Mouse (Mus musculus): Measurements from ENCODE around the gene Slc35c2. TPM values are rescaled to one million over a fixed set of nuclear protein-coding genes. Genes with fewer than 3 reads are reported as not detected.

The Slc35c2 gene
- polyA plus RNA-seq, 1 experiment from 2014 or later = 83.6 TPM

DNA sequence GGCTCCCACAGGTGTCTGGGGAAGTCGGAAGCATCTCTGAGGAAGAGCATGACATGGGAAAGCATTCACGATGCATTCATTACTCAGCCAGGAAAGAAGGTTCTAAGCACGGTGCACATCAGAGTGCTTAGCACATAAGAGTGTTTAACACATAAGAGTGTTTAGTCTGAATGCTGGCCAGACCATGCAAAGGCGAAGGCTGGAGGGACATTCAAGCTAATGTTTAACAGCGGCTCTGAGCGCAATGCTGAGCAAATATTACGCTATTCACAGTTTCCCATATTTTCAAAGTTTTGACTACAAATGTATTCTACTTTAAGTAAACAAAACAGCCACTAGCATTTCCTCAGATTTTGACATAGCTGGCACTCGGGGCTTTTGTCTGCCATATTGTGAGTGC is 17.8 kb upstream of the Slc35c2 start:
- Histone ChIP-seq H3K27ac (no peak overlapping the region), H3K4me2 (replicated peaks) (no peak overlapping the region), H3K36me3 (peaks cover 26% of the 10 kb centered on the region), H3K9ac (no peak overlapping the region), H3K4me1 (replicated peaks) (no peaks in the 10 kb centered on the region), H3K27me3 (replicated peaks) (no peaks in the 10 kb centered on the region), H3K9me3 (no peaks in the 10 kb centered on the region), H3K4me3 (replicated peaks) (no peak overlapping the region)
- WGBS = 77% methylated on average over 8 of the region's 8 CpGs
- no peak for ATAC-seq

DNA sequence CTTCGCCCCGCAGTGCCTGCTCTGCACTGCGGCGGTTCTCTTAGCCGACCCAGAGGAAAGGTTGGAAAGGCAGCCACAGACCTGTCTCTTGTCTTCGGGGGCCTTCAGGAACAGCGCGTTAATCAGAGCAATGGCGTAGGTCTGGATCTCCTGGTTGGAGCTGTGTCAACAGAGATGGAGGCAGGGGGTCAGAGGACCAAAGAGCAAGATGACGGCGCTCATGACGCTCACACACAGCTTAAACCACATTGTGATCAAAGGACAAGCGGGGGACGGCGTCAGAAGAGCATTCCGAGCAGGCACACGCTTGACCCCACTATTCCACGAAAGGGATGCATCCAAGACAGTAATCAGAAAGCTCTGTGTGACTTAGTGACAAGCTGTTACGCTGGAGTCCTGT is 17.1 kb upstream of the Slc35c2 start:
- no peak for ATAC-seq
- H3K9ac ChIP-seq = no peak overlapping the region
- no peaks in the 10 kb centered on the region for H3K9me3 ChIP-seq
- H3K4me2 ChIP-seq (replicated peaks) = no peak overlapping the region
- no peak overlapping the region for H3K27ac ChIP-seq
- WGBS = 87% methylated on average over 19 of the region's 19 CpGs
- H3K4me3 ChIP-seq (replicated peaks) = no peak overlapping the region
- H3K27me3 ChIP-seq (replicated peaks) = no peaks in the 10 kb centered on the region
- no peaks in the 10 kb centered on the region for H3K4me1 ChIP-seq (replicated peaks)
- peaks cover 26% of the 10 kb centered on the region for H3K36me3 ChIP-seq

DNA sequence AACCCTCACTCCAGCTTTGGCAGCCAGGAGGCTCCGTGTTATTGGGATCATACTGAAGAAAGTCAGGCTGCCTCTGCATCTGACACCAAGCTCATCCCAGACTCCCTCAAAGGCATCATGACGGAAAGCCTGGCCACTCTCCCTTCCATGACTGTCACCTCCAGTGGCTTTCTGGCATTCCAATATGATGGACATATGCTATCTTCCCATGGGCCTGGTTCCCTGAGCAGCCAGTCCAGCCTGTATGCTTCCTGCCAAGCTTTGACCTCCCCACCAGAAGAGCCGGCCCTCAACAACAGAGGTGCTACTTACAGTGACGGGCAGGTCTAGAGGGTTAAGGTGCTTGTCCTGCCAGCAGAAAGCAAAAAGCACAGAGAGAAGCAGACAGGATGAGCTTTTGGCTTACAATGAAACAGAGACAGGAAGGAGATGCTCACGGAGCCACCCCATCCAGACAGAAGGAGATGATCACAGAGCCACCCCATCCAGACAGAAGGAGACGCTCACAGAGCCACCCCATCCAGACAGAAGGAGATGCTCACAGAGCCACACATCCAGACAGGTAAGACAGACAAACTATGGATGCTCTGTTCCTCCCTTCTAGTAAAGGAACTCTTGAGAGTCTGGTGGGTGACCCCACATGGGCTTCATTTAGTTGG is 15.8 kb upstream of the Slc35c2 start:
- Histone ChIP-seq H3K9me3 (no peaks in the 10 kb centered on the region), H3K27ac (no peak overlapping the region), H3K4me2 (replicated peaks) (no peak overlapping the region), H3K9ac (no peak overlapping the region), H3K36me3 (peaks cover 22% of the 10 kb centered on the region), H3K27me3 (replicated peaks) (no peaks in the 10 kb centered on the region), H3K4me1 (replicated peaks) (no peaks in the 10 kb centered on the region), H3K4me3 (replicated peaks) (no peak overlapping the region)
- WGBS = 88% methylated on average over 6 of the region's 6 CpGs
- ATAC-seq = no peak

DNA sequence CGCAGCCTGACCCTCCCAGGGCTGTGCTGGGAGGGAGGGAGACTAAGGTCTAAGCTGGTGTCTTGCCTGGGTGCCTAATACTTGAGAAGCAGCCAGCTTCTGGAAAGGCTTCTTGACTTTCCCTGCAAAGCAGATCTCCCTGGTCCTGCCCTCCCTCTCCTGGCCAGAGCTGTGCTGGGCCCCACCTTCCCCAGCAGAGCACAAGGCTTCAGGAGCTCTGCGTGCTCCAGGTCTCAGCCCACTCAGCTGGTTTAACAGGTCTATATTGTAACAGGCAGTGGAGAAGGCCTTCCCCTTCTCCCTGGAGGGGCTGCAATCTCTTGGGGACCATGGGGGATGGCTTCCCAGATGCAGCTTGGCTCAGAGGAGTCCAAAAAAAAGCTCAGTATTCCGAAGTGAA is 13.7 kb upstream of the Slc35c2 start:
- 80% methylated on average over 3 of the region's 3 CpGs for WGBS
- H3K9me3 ChIP-seq = no peaks in the 10 kb centered on the region
- H3K36me3 ChIP-seq = peaks cover 36% of the 10 kb centered on the region
- H3K27me3 ChIP-seq (replicated peaks) = no peaks in the 10 kb centered on the region
- no peak overlapping the region for H3K4me3 ChIP-seq (replicated peaks)
- no peak for ATAC-seq
- no peaks in the 10 kb centered on the region for H3K4me1 ChIP-seq (replicated peaks)
- H3K4me2 ChIP-seq (replicated peaks) = no peak overlapping the region
- H3K9ac ChIP-seq = no peak overlapping the region
- no peak overlapping the region for H3K27ac ChIP-seq

DNA sequence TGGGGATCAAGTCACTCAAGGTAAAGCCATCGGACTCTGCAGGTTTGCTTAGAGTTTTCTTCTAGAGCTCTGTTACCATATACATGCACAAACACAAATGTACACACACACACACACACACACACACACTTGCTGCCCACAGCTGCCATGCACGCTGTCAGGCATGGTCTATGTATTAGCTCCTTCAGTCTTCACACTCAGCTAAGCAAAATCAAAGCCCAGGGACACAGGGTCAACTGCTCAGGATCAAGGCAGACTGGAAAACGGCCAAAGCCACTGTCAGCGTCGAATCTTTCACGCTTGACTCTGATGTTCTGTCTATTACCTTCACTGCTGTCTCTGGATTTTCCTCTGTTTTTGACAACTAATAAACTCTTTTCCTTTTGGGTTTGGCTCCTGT is 13.2 kb upstream of the Slc35c2 start:
- Histone ChIP-seq H3K9ac (no peak overlapping the region), H3K9me3 (no peaks in the 10 kb centered on the region), H3K4me2 (replicated peaks) (no peak overlapping the region), H3K4me1 (replicated peaks) (no peaks in the 10 kb centered on the region), H3K36me3 (peaks cover 41% of the 10 kb centered on the region), H3K27ac (no peak overlapping the region), H3K27me3 (replicated peaks) (no peaks in the 10 kb centered on the region), H3K4me3 (replicated peaks) (no peak overlapping the region)
- WGBS = 88% methylated on average over 6 of the region's 6 CpGs
- no peak for ATAC-seq

DNA sequence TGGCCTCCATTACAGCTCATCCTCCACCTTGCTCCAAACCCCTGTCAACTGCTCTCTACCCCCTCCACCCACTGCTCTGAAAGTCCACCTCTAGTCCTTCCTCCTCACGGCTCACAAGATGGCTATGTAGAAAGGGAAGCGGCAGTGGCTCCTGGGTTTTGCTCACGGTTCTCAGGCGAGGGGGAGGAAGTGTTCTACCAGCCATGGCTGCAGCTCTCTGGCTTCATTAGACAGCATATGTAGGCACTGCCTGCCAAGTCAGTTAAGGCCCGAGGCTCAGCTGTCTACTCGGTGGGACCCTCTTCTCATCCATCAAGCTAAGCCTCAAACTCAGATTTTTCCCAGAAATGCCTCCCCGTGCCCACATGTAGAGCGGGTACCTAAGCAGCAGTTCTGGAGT is 12.8 kb upstream of the Slc35c2 start:
- ATAC-seq = no peak
- Histone ChIP-seq H3K4me3 (replicated peaks) (no peak overlapping the region), H3K27ac (no peak overlapping the region), H3K4me2 (replicated peaks) (no peak overlapping the region), H3K4me1 (replicated peaks) (no peaks in the 10 kb centered on the region), H3K36me3 (peaks cover 44% of the 10 kb centered on the region), H3K9ac (no peak overlapping the region), H3K27me3 (replicated peaks) (no peaks in the 10 kb centered on the region), H3K9me3 (no peaks in the 10 kb centered on the region)
- 82% methylated on average over 8 of the region's 8 CpGs for WGBS

DNA sequence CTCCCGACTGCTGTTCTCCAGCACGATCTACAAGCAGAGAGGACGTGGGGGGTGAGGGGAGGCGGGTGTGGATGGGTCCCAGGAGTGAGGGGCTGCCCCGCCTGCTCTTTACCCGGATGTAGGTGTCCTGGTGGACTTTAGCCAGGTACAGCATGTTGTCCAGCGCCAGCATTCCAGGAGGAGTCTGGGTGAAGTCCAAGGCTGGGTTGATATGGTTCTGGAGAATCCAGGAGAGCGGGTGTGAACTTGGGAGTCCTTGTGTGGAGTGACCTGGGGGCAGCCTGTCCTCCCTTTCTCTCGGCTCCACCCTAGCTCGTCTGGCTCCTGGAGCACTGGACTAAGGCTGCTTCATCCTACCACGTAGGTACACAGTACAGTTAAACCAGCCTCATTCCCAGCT is 9.8 kb upstream of the Slc35c2 start:
- peak; percentile 68 for ATAC-seq
- no peak overlapping the region for H3K27ac ChIP-seq
- H3K4me2 ChIP-seq (replicated peaks) = no peak overlapping the region
- no peaks in the 10 kb centered on the region for H3K4me1 ChIP-seq (replicated peaks)
- no peak overlapping the region for H3K4me3 ChIP-seq (replicated peaks)
- peaks cover 38% of the 10 kb centered on the region for H3K36me3 ChIP-seq
- 84% methylated on average over 11 of the region's 11 CpGs for WGBS
- no peak overlapping the region for H3K9ac ChIP-seq
- H3K9me3 ChIP-seq = no peaks in the 10 kb centered on the region
- H3K27me3 ChIP-seq (replicated peaks) = no peaks in the 10 kb centered on the region

DNA sequence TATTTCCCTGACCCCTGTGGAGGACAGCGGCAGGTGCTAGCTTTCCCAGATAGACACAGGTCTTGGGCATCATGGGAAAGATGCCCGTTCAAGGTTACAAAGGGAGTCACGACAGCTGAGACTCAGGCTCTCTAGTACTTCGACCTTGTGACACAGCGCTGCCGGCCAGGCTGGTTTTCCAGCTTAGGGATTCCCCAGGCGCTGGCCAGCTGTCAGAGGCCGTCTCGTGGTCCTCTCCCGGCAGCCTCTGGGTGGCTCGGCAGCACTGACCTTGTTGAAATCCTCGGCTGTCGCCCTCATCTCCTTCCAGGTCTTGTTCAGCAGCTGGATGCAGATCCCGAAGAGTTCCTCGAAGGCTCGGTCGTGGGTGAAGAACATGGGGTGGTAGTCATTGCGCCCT is 8.9 kb upstream of the Slc35c2 start:
- H3K4me3 ChIP-seq (replicated peaks) = no peak overlapping the region
- no peak for ATAC-seq
- peaks cover 44% of the 10 kb centered on the region for H3K36me3 ChIP-seq
- H3K4me2 ChIP-seq (replicated peaks) = no peak overlapping the region
- H3K4me1 ChIP-seq (replicated peaks) = no peaks in the 10 kb centered on the region
- 86% methylated on average over 18 of the region's 18 CpGs for WGBS
- H3K27ac ChIP-seq = no peak overlapping the region
- no peaks in the 10 kb centered on the region for H3K27me3 ChIP-seq (replicated peaks)
- no peak overlapping the region for H3K9ac ChIP-seq
- no peaks in the 10 kb centered on the region for H3K9me3 ChIP-seq

DNA sequence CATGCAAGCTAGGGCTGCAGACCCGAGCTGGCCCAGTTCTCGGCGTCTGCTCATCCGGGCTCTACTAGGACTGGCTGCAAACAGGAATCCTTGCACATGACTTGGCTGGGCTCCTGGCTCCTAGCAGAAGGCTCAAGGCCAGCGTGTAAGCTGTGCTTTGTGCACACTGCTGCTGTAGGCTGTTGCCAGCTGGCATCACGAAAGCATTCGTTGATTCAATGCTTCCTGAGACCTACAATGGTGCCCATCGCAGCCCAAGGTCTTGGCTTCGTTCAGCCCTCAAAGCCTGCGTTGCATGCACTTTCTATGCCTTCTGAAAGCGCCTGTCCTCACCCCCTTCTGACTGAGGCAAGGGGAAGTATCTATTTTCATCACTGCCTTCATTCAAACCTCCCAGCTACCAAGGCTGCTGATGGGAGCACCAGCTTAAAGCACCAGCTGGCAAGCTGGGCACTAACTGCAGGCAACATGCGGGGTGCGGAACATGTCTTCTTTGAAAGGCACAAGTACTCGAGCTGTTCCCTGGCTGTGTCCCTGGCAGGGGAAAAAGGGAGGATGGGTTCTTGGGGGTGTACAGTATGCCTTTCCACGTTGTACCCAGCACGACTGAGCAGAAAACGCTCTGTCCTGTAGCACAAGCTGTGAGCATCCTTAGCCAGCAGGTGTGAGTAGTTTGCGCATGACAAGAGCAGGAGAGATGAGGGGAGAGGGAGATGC is 804 bp upstream of the Slc35c2 start:
- 0 out of 2 replicates have a peak, but pooled peaks have one; percentile 15 for ATAC-seq
- Histone ChIP-seq H3K9me3 (no peaks in the 10 kb centered on the region), H3K9ac (peak overlapping the region; percentile 81), H3K4me2 (replicated peaks) (peak overlapping the region; percentile 87), H3K4me3 (replicated peaks) (peak overlapping the region; percentile 86), H3K36me3 (peaks cover 19% of the 10 kb centered on the region), H3K4me1 (replicated peaks) (peaks cover 23% of the 10 kb centered on the region), H3K27me3 (replicated peaks) (no peaks in the 10 kb centered on the region), H3K27ac (peak overlapping the region; percentile 70)
- WGBS = 61% methylated on average over 18 of the region's 18 CpGs

DNA sequence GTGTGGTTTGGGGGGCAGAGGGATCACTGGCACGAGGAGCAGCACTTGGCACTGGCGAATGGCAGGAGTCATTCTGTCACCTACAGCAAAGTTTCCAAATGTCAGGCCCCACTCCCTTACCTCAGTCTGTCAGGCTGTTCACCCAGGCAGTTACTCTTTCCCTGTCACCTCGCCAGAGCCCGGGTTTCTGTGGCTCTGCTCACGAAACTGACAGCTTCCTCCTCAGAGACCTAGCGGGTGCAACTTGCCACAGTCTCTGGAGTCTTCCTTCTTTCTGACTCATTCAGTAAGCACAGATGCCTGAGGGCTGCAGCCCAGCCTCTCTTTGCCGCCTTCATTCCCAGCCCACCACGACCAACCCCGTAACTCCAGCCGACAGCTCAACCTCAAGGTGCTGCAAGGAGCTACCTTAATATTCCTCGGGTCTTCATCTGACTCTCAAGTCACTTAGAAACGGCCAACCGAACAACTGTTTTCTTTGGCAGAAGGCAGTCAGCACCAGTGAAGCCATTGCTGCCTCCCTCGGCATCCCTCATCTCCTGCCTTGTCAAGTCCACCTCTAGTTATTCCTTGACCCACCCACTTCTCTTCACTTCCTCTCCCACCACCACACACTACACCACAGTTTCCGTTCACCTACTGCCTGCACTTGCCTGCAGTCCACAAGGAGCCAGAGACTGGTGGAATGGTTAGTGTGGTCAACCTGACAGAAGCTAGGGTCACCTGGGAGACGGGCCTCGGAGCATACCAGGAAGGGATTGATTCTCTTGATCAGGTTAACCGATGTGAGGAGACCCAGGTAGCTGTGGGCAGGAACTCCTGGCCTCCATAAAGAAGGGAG is 1.1 kb downstream of the Slc35c2 start:
- no peaks in the 10 kb centered on the region for H3K27me3 ChIP-seq (replicated peaks)
- peak overlapping the region; percentile 81 for H3K9ac ChIP-seq
- H3K4me2 ChIP-seq (replicated peaks) = peak overlapping the region; percentile 87
- H3K4me3 ChIP-seq (replicated peaks) = peak overlapping the region; percentile 86
- H3K36me3 ChIP-seq = peaks cover 8% of the 10 kb centered on the region; the same call in 1 of the 2 replicates
- peaks cover 29% of the 10 kb centered on the region for H3K4me1 ChIP-seq (replicated peaks)
- peak overlapping the region; percentile 70; the same call in 1 of the 2 replicates for H3K27ac ChIP-seq
- no peaks in the 10 kb centered on the region for H3K9me3 ChIP-seq
- ATAC-seq = no peak
- WGBS = 62% methylated on average over 18 of the region's 18 CpGs

DNA sequence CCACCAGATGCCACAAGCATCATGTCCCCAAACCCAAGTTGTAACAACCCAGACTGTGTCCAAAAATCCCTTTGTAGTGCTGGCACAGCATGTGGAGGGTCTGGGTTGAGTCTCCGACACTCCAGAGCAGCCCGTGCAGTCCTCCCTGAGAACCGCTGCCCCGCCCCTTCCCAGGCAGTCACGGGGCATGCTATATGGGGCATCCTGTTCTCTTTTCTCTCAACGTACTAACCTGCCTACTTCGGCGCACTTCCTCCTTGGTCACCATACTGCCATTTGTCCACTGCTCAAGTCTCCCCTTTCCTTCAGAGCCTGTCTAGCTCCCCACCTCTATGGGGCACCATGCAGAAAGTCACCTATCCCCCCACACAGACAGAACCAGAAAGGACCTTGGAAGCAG is 2.0 kb downstream of the Slc35c2 start:
- Histone ChIP-seq H3K9ac (no peak overlapping the region), H3K4me1 (replicated peaks) (peaks cover 29% of the 10 kb centered on the region), H3K27me3 (replicated peaks) (no peaks in the 10 kb centered on the region), H3K4me2 (replicated peaks) (peak overlapping the region; percentile 87; the same call in 1 of the 2 replicates), H3K4me3 (replicated peaks) (no peak overlapping the region), H3K27ac (no peak overlapping the region), H3K9me3 (no peaks in the 10 kb centered on the region), H3K36me3 (peaks cover 12% of the 10 kb centered on the region; the same call in 1 of the 2 replicates)
- ATAC-seq = no peak
- WGBS = 84% methylated on average over 8 of the region's 8 CpGs

DNA sequence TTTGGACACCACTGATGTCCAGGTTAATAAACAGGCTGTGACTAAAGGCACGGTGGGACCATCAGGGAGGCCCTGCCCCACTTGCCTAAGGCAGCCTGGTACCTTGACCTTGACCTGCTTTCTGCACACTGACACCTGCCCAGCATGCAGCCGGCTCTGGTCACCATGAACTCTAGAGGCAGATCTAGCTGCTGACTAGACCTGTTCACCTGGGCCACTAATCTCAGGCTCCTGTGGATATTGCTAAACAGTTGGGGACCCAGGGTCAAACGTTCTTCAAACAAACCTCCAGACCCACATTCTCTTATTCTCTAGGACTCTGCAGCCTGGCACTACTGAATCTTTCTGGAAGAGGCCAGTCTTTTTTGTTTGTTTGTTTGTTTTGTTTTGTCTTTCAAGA is 2.6 kb downstream of the Slc35c2 start:
- Histone ChIP-seq H3K27ac (no peak overlapping the region; the same call in 1 of the 2 replicates), H3K4me2 (replicated peaks) (no peak overlapping the region)

More for the DNA sequence above, 2.6 kb downstream of the Slc35c2 start:
- peaks cover 29% of the 10 kb centered on the region for H3K4me1 ChIP-seq (replicated peaks)
- H3K9me3 ChIP-seq = no peaks in the 10 kb centered on the region
- no peak overlapping the region for H3K9ac ChIP-seq
- H3K36me3 ChIP-seq = peaks cover 17% of the 10 kb centered on the region; the same call in 1 of the 2 replicates
- no peak for ATAC-seq
- WGBS = 61% methylated on average over 3 of the region's 3 CpGs
- H3K4me3 ChIP-seq (replicated peaks) = no peak overlapping the region
- no peaks in the 10 kb centered on the region for H3K27me3 ChIP-seq (replicated peaks)
